Mouse (Mus musculus): Measurements from ENCODE around the gene Fads1. TPM values are rescaled to one million over a fixed set of nuclear protein-coding genes. Genes with fewer than 3 reads are reported as not detected.
"Not testable (repeated sequence)": the region's sequence is repeated elsewhere in the genome, so short reads cannot be mapped to it uniquely, and the experiment has no call there.

Fads1 gene
- polyA plus RNA-seq (2016; fragmentation: Nextera tagmentation; extraction: Ambion mirVana), result 142 and 155 TPM in 2 replicates

DNA sequence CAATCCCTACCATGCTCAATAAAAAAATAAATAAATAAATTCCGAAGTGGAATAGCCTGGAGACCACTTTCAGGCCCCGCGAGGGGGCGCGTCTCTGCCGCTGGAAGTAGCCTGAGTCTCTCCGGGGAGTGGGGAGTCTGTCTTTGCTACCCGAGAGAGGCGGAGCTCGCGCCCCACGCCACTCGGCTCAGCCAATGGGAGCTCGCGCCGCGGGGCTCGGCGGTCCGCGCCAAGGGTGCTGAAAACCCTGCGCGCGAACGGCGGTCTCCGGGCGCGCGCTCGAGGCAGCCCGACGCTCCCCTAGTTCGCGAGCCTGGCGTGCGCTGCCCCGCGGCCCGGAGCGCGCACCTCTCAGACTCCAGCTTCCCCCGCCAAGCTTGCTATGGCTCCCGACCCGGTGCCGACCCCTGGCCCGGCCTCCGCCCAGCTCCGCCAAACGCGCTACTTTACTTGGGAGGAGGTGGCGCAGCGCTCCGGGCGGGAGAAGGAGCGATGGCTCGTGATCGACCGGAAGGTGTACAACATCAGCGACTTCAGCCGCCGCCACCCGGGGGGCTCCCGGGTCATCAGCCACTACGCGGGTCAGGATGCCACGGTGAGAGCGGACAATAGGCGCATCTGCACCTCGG is at the start of gene Fads1:
TSS of gene Fads1 (plus strand) at position 219 of the 629 bp plus-strand sequence.
- no peaks in the 10 kb centered on the region for H3K9me3 ChIP-seq (replicated peaks)
- H3K36me3 ChIP-seq, result peaks cover 33% of the 10 kb centered on the region
- under 1% methylated on average over 70 of the region's 70 CpGs for WGBS
- H3K27ac ChIP-seq, result peak within 1 kb of the TSS; percentile 98
- H3K4me3 ChIP-seq, result peak within 1 kb of the TSS; percentile 87
- DNase-seq (ENCODE audit: low spot score), result peak; percentile 94
- H3K4me1 ChIP-seq, result peaks cover 23% of the 10 kb centered on the region
- H3K27me3 ChIP-seq (ENCODE audit: low read depth, poor library complexity, severe bottlenecking), result no peaks in the 10 kb centered on the region

GRCm38 (mm10) chr19:10134692-10135091 is 48.0 kb upstream of the Fads1 start:
- Histone ChIP-seq H3K27me3 (ENCODE audit: low read depth, poor library complexity, severe bottlenecking) (no peaks in the 10 kb centered on the region), H3K9me3 (replicated peaks) (no peaks in the 10 kb centered on the region), H3K4me3 (no peak overlapping the region), H3K27ac (no peak overlapping the region), H3K4me1 (no peaks in the 10 kb centered on the region), H3K36me3 (no peaks in the 10 kb centered on the region)
- peak; percentile 23 for DNase-seq (ENCODE audit: low spot score)
- WGBS, result 54% methylated on average over 2 of the region's 2 CpGs

DNA sequence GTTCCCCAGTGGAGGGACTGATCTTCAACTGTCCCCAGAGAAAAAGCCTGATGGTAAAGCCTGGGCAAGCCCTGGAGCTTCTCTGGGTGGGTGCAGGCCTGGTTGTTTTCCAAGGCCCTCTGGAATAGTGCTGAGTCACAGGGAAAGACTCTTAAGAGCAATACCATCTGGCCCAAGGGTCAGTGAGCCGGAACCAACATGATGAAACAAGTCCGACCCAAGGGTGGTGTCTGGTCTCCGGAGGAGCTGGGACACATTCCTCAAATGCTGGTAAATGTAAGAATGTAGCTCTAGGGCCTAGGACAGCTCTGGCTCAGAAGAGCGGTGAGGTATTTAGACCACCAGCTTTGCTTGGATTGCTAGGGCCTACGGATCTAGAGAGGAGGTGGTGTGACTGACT is 45.3 kb upstream of the Fads1 start:
- no peaks in the 10 kb centered on the region for H3K4me1 ChIP-seq
- WGBS, result 84% methylated on average over 5 of the region's 5 CpGs
- peak; percentile 16 for DNase-seq (ENCODE audit: low spot score)

DNA sequence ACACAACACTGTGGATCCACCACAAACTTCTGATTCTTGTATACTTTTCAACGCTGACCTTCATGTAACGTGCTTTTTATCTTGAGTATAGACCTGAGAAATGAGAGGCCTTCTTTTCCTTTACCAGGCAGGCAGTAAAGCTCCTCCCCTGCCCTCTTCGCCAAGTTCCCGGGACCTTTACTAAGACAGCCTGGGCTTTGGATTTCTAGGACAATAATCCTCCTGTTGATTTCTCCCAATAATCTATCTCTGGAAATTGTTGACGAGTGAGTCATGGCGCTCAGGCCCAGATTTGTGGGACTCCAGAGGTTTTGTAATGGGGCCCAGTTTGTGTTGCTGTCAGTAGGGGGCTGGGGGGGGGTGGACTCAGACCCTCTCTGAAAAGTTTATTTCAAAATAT is 43.0 kb upstream of the Fads1 start:
- DNase-seq (ENCODE audit: low spot score), result peak; percentile 18
- H3K27ac ChIP-seq, result no peak overlapping the region
- 90% methylated on average over 6 of the region's 6 CpGs for WGBS
- H3K4me3 ChIP-seq, result no peak overlapping the region
- no peaks in the 10 kb centered on the region for H3K4me1 ChIP-seq
- H3K9me3 ChIP-seq (replicated peaks), result no peaks in the 10 kb centered on the region
- H3K27me3 ChIP-seq (ENCODE audit: low read depth, poor library complexity, severe bottlenecking), result no peaks in the 10 kb centered on the region
- no peaks in the 10 kb centered on the region for H3K36me3 ChIP-seq

More for the DNA sequence above, 45.3 kb upstream of the Fads1 start:
- Histone ChIP-seq H3K4me3 (no peak overlapping the region), H3K36me3 (no peaks in the 10 kb centered on the region), H3K27me3 (ENCODE audit: low read depth, poor library complexity, severe bottlenecking) (no peaks in the 10 kb centered on the region), H3K27ac (no peak overlapping the region), H3K9me3 (replicated peaks) (no peaks in the 10 kb centered on the region)

GRCm38 (mm10) chr19:10143667-10144066 is 39.0 kb upstream of the Fads1 start:
- Histone ChIP-seq H3K4me3 (no peak overlapping the region), H3K27ac (no peak overlapping the region), H3K27me3 (ENCODE audit: low read depth, poor library complexity, severe bottlenecking) (no peaks in the 10 kb centered on the region), H3K9me3 (replicated peaks) (no peaks in the 10 kb centered on the region), H3K36me3 (no peaks in the 10 kb centered on the region), H3K4me1 (no peaks in the 10 kb centered on the region)
- peak; percentile 17 for DNase-seq (ENCODE audit: low spot score)
- 74% methylated on average over 2 of the region's 2 CpGs for WGBS

DNA sequence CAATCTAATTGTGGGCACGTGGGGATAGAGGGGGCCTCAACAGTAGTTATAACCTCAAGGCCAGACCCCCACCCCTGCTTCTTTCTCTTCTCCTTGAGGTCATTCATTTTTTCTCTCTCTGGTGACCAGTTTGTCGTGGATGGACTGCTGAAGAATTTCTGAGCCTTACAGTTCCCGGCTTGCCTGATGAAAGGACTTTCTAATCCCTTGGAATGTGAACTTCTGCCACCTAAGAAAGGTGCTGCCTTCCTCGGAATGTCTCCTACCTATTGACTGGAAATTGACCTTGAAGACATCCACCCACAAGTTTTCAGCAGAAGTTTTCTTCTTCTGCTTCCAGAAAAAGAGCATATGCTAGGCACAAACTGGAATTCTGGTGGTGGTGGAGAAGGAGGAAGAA is 38.2 kb upstream of the Fads1 start:
- DNase-seq (ENCODE audit: low spot score), result peak; percentile 7
- Histone ChIP-seq H3K4me1 (0 out of 2 replicates have a peak, but pooled peaks cover 3% of the 10 kb centered on the region), H3K4me3 (no peak overlapping the region), H3K36me3 (no peaks in the 10 kb centered on the region), H3K27me3 (ENCODE audit: low read depth, poor library complexity, severe bottlenecking) (no peaks in the 10 kb centered on the region), H3K27ac (no peak overlapping the region), H3K9me3 (replicated peaks) (no peaks in the 10 kb centered on the region)
- WGBS, result 62% methylated on average over 4 of the region's 4 CpGs

DNA sequence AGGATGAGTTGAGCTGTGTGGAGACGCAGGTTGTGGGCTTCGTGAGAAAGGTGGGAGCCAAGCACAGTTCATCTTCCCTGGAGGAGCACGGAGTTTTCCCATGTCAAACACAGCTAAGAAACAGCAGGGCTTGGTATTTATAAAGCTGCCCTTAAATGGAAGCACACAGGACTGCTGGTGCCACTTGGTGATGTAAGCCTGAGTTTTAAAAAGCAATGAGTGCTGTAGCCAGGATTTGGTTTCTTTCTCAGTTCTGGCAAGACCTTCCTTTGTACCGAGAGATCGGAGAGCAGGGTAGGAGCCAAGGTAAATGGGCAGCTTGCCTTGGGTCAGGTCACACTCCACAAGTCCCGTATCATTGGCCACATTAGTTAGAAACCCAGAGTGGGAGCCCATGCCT is 34.1 kb upstream of the Fads1 start:
- H3K9me3 ChIP-seq (replicated peaks), result no peaks in the 10 kb centered on the region
- no peak for DNase-seq (ENCODE audit: low spot score)
- no peaks in the 10 kb centered on the region for H3K36me3 ChIP-seq
- H3K4me3 ChIP-seq, result no peak overlapping the region
- no peak overlapping the region for H3K27ac ChIP-seq
- WGBS, result 83% methylated on average over 6 of the region's 6 CpGs
- 0 out of 2 replicates have a peak, but pooled peaks cover 3% of the 10 kb centered on the region for H3K4me1 ChIP-seq
- H3K27me3 ChIP-seq (ENCODE audit: low read depth, poor library complexity, severe bottlenecking), result no peaks in the 10 kb centered on the region

GRCm38 (mm10) chr19:10149189-10149588 is 33.5 kb upstream of the Fads1 start:
- no peak overlapping the region for H3K27ac ChIP-seq
- H3K4me3 ChIP-seq, result no peak overlapping the region
- no peak for DNase-seq (ENCODE audit: low spot score)
- no peaks in the 10 kb centered on the region for H3K9me3 ChIP-seq (replicated peaks)
- H3K27me3 ChIP-seq (ENCODE audit: low read depth, poor library complexity, severe bottlenecking), result no peaks in the 10 kb centered on the region
- no peaks in the 10 kb centered on the region for H3K36me3 ChIP-seq
- WGBS, result 55% methylated on average over 3 of the region's 3 CpGs
- 0 out of 2 replicates have a peak, but pooled peaks cover 3% of the 10 kb centered on the region for H3K4me1 ChIP-seq

- H3K36me3 ChIP-seq, result no peaks in the 10 kb centered on the region
- H3K4me3 ChIP-seq, result no peak overlapping the region
- DNase-seq (ENCODE audit: low spot score), result no peak
- H3K27ac ChIP-seq, result no peak overlapping the region
- WGBS, result 64% methylated on average over 2 of the region's 2 CpGs
- H3K27me3 ChIP-seq (ENCODE audit: low read depth, poor library complexity, severe bottlenecking), result no peaks in the 10 kb centered on the region
- no peaks in the 10 kb centered on the region for H3K9me3 ChIP-seq (replicated peaks)
- no peaks in the 10 kb centered on the region for H3K4me1 ChIP-seq
Measured at GRCm38 (mm10) chr19:10157725-10158124, 25.0 kb upstream of the Fads1 start.

GRCm38 (mm10) chr19:10163896-10164295 is 18.8 kb upstream of the Fads1 start:
- Histone ChIP-seq H3K9me3 (replicated peaks) (no peaks in the 10 kb centered on the region), H3K4me3 (no peak overlapping the region), H3K4me1 (no peaks in the 10 kb centered on the region), H3K27ac (no peak overlapping the region), H3K27me3 (ENCODE audit: low read depth, poor library complexity, severe bottlenecking) (no peaks in the 10 kb centered on the region), H3K36me3 (no peaks in the 10 kb centered on the region)
- 92% methylated on average over 3 of the region's 3 CpGs for WGBS
- peak; percentile 4 for DNase-seq (ENCODE audit: low spot score)

GRCm38 (mm10) chr19:10165928-10166327 is 16.8 kb upstream of the Fads1 start:
- H3K27ac ChIP-seq; H3K36me3 ChIP-seq; H3K4me1 ChIP-seq; H3K4me3 ChIP-seq; H3K9me3 ChIP-seq (replicated peaks); H3K27me3 ChIP-seq (ENCODE audit: low read depth, poor library complexity, severe bottlenecking): not testable (repeated sequence)
- 80% methylated on average over 4 of the region's 4 CpGs for WGBS
- DNase-seq (ENCODE audit: low spot score), result peak; percentile 7

GRCm38 (mm10) chr19:10167112-10167511 is 15.6 kb upstream of the Fads1 start:
- Histone ChIP-seq H3K27me3 (ENCODE audit: low read depth, poor library complexity, severe bottlenecking) (no peaks in the 10 kb centered on the region), H3K27ac (no peak overlapping the region), H3K4me3 (no peak overlapping the region), H3K36me3 (no peaks in the 10 kb centered on the region), H3K9me3 (replicated peaks) (no peaks in the 10 kb centered on the region), H3K4me1 (no peaks in the 10 kb centered on the region)
- peak; percentile 6 for DNase-seq (ENCODE audit: low spot score)
- WGBS, result 85% methylated on average over 4 of the region's 4 CpGs

DNA sequence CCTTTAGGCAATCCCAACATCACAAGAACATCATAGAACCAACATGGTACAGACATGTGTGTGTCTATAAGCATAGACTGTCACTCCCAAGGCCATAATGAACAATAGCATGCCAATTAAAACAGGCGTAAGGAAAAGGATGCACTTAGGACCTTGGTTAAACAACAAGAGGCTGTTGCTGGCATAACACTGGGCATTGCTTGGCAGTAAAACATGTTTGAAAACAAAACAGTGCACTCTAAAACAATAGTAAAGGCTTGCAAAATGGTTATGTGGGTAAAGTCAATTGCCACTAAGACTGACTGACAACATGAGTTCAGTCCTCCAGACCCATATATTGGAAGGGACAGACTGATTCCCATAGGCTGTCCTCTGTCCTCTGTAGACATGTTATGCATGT is 14.7 kb upstream of the Fads1 start:
- Histone ChIP-seq H3K27me3 (ENCODE audit: low read depth, poor library complexity, severe bottlenecking) (no peaks in the 10 kb centered on the region), H3K36me3 (no peaks in the 10 kb centered on the region), H3K27ac (no peak overlapping the region), H3K4me3 (no peak overlapping the region), H3K9me3 (replicated peaks) (no peaks in the 10 kb centered on the region), H3K4me1 (no peaks in the 10 kb centered on the region)
- DNase-seq (ENCODE audit: low spot score), result no peak
- 91% methylated on average over 1 of the region's 1 CpGs for WGBS

DNA sequence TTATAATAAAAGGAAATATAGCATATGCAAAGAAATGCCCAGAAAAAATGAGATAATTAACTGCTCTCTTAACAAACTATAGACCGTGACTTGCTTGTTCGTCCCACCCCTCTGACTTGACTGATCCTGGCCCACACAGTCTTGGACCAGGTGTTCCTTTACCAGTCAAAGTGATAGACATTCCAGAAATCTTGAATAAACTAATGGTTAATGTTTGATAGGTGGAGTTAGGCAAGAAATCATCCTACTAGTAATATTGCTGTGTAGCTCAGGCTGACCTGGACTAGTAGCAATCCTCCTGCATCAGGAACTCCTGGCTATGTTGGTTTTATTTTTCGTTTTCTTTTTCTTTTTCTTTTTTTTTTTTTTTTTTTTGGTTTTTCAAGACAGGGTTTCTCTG is 14.2 kb upstream of the Fads1 start:
- no peak overlapping the region for H3K4me3 ChIP-seq
- H3K4me1 ChIP-seq, result no peaks in the 10 kb centered on the region
- H3K9me3 ChIP-seq (replicated peaks), result no peaks in the 10 kb centered on the region
- H3K27ac ChIP-seq, result no peak overlapping the region
- no peaks in the 10 kb centered on the region for H3K36me3 ChIP-seq
- 86% methylated on average over 3 of the region's 3 CpGs for WGBS
- H3K27me3 ChIP-seq (ENCODE audit: low read depth, poor library complexity, severe bottlenecking), result no peaks in the 10 kb centered on the region
- peak; percentile 6 for DNase-seq (ENCODE audit: low spot score)
